Comparison of ENCODE assay signal across 17 mouse cellular contexts in the genomic region with DNA sequence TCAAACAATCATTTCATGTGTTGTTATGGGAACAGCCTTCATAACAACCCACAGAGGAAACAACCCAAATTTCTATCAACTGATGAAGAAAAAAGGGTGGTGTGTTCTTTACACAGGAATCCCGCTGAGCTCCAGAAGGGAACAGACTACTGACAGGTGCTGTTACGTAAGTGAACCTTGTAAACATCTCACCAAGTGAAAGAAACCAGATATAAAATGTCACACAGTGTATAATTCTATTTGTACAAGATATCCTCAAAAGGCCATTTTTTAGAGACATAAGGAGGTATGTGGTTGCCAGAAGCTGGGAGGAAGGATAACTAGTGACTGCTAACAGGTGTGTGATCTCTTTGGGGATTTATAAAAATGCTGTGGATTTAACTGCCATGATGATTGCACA.
"Had no signal": no experiment of that assay in that cellular context is flagged by ENCODE, and none has a peak within 500 bp of the region (broad histone marks: within the 10 kb centered on the region; RNA-seq: fewer than 3 reads in every experiment).

No protein-coding gene starts in this region.

- H3K9me3 ChIP-seq: limb, embryonic 12.5 days; liver, embryonic 12.5 days; midbrain, embryonic 15.5 days; neural tube, embryonic 13.5 days had no signal

- H3K27ac ChIP-seq: limb, embryonic 12.5 days; liver, embryonic 12.5 days; midbrain, embryonic 15.5 days; neural tube, embryonic 13.5 days had no signal

- H3K4me2 ChIP-seq: limb, embryonic 12.5 days; liver, embryonic 12.5 days; lung, embryonic 14.5 days; midbrain, embryonic 11.5 days; midbrain, embryonic 15.5 days; neural tube, embryonic 13.5 days had no signal

- H3K36me3 ChIP-seq: limb, embryonic 12.5 days; liver, embryonic 12.5 days; midbrain, embryonic 15.5 days; neural tube, embryonic 13.5 days had no signal

- H3K4me1 ChIP-seq: liver, embryonic 12.5 days; midbrain, embryonic 15.5 days; neural tube, embryonic 13.5 days had no signal

- H3K9ac ChIP-seq: limb, embryonic 12.5 days; liver, embryonic 12.5 days; lung, embryonic 14.5 days; midbrain, embryonic 15.5 days; neural tube, embryonic 13.5 days had no signal

- DNase-seq: kidney, adult 8-10 months; kidney, postnatal 36 days; lung, embryonic 14.5 days; lung, postnatal 10 days; lung, postnatal 4 days; retina, postnatal 1 day; right cerebral cortex, postnatal 4 days; spleen, adult 18-20 months; thymus, adult 18-20 months; thymus, postnatal 14 days had no signal

- H3K4me3 ChIP-seq: limb, embryonic 12.5 days; liver, embryonic 12.5 days; midbrain, embryonic 15.5 days; neural tube, embryonic 13.5 days had no signal

- H3K27me3 ChIP-seq: limb, embryonic 12.5 days; liver, embryonic 12.5 days; midbrain, embryonic 15.5 days; neural tube, embryonic 13.5 days had no signal

- ATAC-seq: hindbrain, embryonic 16.5 days; inflammation-experienced regulatory T-cells, adult 6 months; liver, embryonic 12.5 days; midbrain, embryonic 15.5 days had no signal
